Mouse (Mus musculus): Measurements from ENCODE around the gene Kpnb1. TPM values are rescaled to one million over a fixed set of nuclear protein-coding genes. Genes with fewer than 3 reads are reported as not detected.

The Kpnb1 gene
- polyA plus RNA-seq, 1 experiment from 2014 or later = 99.7 TPM

- Histone ChIP-seq H3K9ac (ENCODE audit: low read depth, low read length) (no peak overlapping the region), H3K9me3 (ENCODE audit: control insufficient read depth, low read length) (no peaks in the 10 kb centered on the region), H3K4me3 (ENCODE audit: low read depth, low read length) (no peak overlapping the region), H3K36me3 (ENCODE audit: control insufficient read depth, insufficient read depth, low read length) (no peaks in the 10 kb centered on the region), H3K27me3 (ENCODE audit: control insufficient read depth, insufficient read depth, low read length) (peaks cover 11% of the 10 kb centered on the region), H3K4me2 (replicated peaks; ENCODE audit: low read depth, low read length) (no peak overlapping the region), H3K27ac (ENCODE audit: low read depth, low read length) (no peak overlapping the region), H3K4me1 (replicated peaks; ENCODE audit: control insufficient read depth, insufficient read depth, low read length) (peaks cover 6% of the 10 kb centered on the region)
- no peak for ATAC-seq (ENCODE audit: low FRiP score)
- no peak for DNase-seq (ENCODE audit: low spot score)
- 85% methylated on average over 9 of the region's 9 CpGs for WGBS
These were observed 44.3 kb downstream of the Kpnb1 start for GRCm38 (mm10) chr11:97143196-97143900.

- DNase-seq (ENCODE audit: low spot score) (no peak), ATAC-seq (ENCODE audit: low FRiP score) (no peak)
- Histone ChIP-seq H3K9me3 (ENCODE audit: control insufficient read depth, low read length) (no peaks in the 10 kb centered on the region), H3K4me3 (ENCODE audit: low read depth, low read length) (no peak overlapping the region), H3K4me1 (replicated peaks; ENCODE audit: control insufficient read depth, insufficient read depth, low read length) (peaks cover 15% of the 10 kb centered on the region), H3K4me2 (replicated peaks; ENCODE audit: low read depth, low read length) (no peak overlapping the region), H3K27ac (ENCODE audit: low read depth, low read length) (no peak overlapping the region), H3K36me3 (ENCODE audit: control insufficient read depth, insufficient read depth, low read length) (no peaks in the 10 kb centered on the region), H3K9ac (ENCODE audit: low read depth, low read length) (no peak overlapping the region), H3K27me3 (ENCODE audit: control insufficient read depth, insufficient read depth, low read length) (peaks cover 15% of the 10 kb centered on the region)
- WGBS = 84% methylated on average over 8 of the region's 8 CpGs
These were observed 45.5 kb downstream of the Kpnb1 start for GRCm38 (mm10) chr11:97142159-97142608.

- no peak overlapping the region for H3K4me3 ChIP-seq (ENCODE audit: low read depth, low read length)
- 83% methylated on average over 4 of the region's 4 CpGs for WGBS
- H3K9me3 ChIP-seq (ENCODE audit: control insufficient read depth, low read length) = no peaks in the 10 kb centered on the region
- no peak for ATAC-seq (ENCODE audit: low FRiP score)
- H3K9ac ChIP-seq (ENCODE audit: low read depth, low read length) = no peak overlapping the region
- H3K4me2 ChIP-seq (replicated peaks; ENCODE audit: low read depth, low read length) = no peak overlapping the region
- peaks cover 15% of the 10 kb centered on the region for H3K4me1 ChIP-seq (replicated peaks; ENCODE audit: control insufficient read depth, insufficient read depth, low read length)
- H3K36me3 ChIP-seq (ENCODE audit: control insufficient read depth, insufficient read depth, low read length) = no peaks in the 10 kb centered on the region
- no peak for DNase-seq (ENCODE audit: low spot score)
- H3K27ac ChIP-seq (ENCODE audit: low read depth, low read length) = no peak overlapping the region
- peaks cover 15% of the 10 kb centered on the region for H3K27me3 ChIP-seq (ENCODE audit: control insufficient read depth, insufficient read depth, low read length)
These were observed 46.9 kb downstream of the Kpnb1 start for GRCm38 (mm10) chr11:97140811-97141210.

- DNase-seq (ENCODE audit: low spot score) (peak; percentile 33), ATAC-seq (ENCODE audit: low FRiP score) (peak; percentile 34; the same call in 1 of the 2 replicates)
- Histone ChIP-seq H3K36me3 (ENCODE audit: control insufficient read depth, insufficient read depth, low read length) (no peaks in the 10 kb centered on the region), H3K9me3 (ENCODE audit: control insufficient read depth, low read length) (no peaks in the 10 kb centered on the region), H3K4me3 (ENCODE audit: low read depth, low read length) (peak overlapping the region; percentile 49), H3K27me3 (ENCODE audit: control insufficient read depth, insufficient read depth, low read length) (peaks cover 15% of the 10 kb centered on the region), H3K27ac (ENCODE audit: low read depth, low read length) (0 out of 2 replicates have a peak overlapping the region, but pooled peaks have one; percentile 78), H3K4me2 (replicated peaks; ENCODE audit: low read depth, low read length) (peak overlapping the region; percentile 98), H3K9ac (ENCODE audit: low read depth, low read length) (peak overlapping the region; percentile 73), H3K4me1 (replicated peaks; ENCODE audit: control insufficient read depth, insufficient read depth, low read length) (peaks cover 15% of the 10 kb centered on the region)
- WGBS = 4% methylated on average over 15 of the region's 15 CpGs
These were observed 48.4 kb downstream of the Kpnb1 start for GRCm38 (mm10) chr11:97139256-97139655.

- no peaks in the 10 kb centered on the region for H3K36me3 ChIP-seq (ENCODE audit: control insufficient read depth, insufficient read depth, low read length)
- peaks cover 15% of the 10 kb centered on the region for H3K4me1 ChIP-seq (replicated peaks; ENCODE audit: control insufficient read depth, insufficient read depth, low read length)
- H3K9me3 ChIP-seq (ENCODE audit: control insufficient read depth, low read length) = no peaks in the 10 kb centered on the region
- peak; percentile 79 for ATAC-seq (ENCODE audit: low FRiP score)
- peak; percentile 65 for DNase-seq (ENCODE audit: low spot score)
- peak overlapping the region; percentile 98 for H3K4me2 ChIP-seq (replicated peaks; ENCODE audit: low read depth, low read length)
- H3K9ac ChIP-seq (ENCODE audit: low read depth, low read length) = peak overlapping the region; percentile 73
- WGBS = 3% methylated on average over 56 of the region's 69 CpGs
- H3K27me3 ChIP-seq (ENCODE audit: control insufficient read depth, insufficient read depth, low read length) = peaks cover 15% of the 10 kb centered on the region
- peak overlapping the region; percentile 78; the same call in 1 of the 2 replicates for H3K27ac ChIP-seq (ENCODE audit: low read depth, low read length)
- peak overlapping the region; percentile 49 for H3K4me3 ChIP-seq (ENCODE audit: low read depth, low read length)
These were observed 49.0 kb downstream of the Kpnb1 start for GRCm38 (mm10) chr11:97138554-97139226.

GRCm38 (mm10) chr11:97133270-97133669, 54.4 kb downstream of the Kpnb1 start:
- H3K4me2 ChIP-seq (replicated peaks; ENCODE audit: low read depth, low read length) = no peak overlapping the region
- no peak for ATAC-seq (ENCODE audit: low FRiP score)
- no peaks in the 10 kb centered on the region for H3K9me3 ChIP-seq (ENCODE audit: control insufficient read depth, low read length)
- no peaks in the 10 kb centered on the region for H3K36me3 ChIP-seq (ENCODE audit: control insufficient read depth, insufficient read depth, low read length)
- no peak overlapping the region for H3K27ac ChIP-seq (ENCODE audit: low read depth, low read length)
- peaks cover 8% of the 10 kb centered on the region; the same call in 1 of the 2 replicates for H3K27me3 ChIP-seq (ENCODE audit: control insufficient read depth, insufficient read depth, low read length)
- WGBS = 57% methylated on average over 5 of the region's 5 CpGs
- H3K4me3 ChIP-seq (ENCODE audit: low read depth, low read length) = no peak overlapping the region
- no peak for DNase-seq (ENCODE audit: low spot score)
- no peak overlapping the region for H3K9ac ChIP-seq (ENCODE audit: low read depth, low read length)
- H3K4me1 ChIP-seq (replicated peaks; ENCODE audit: control insufficient read depth, insufficient read depth, low read length) = peaks cover 8% of the 10 kb centered on the region

- Histone ChIP-seq H3K27me3 (ENCODE audit: control insufficient read depth, insufficient read depth, low read length) (peaks cover 7% of the 10 kb centered on the region; the same call in 1 of the 2 replicates), H3K4me1 (replicated peaks; ENCODE audit: control insufficient read depth, insufficient read depth, low read length) (no peaks in the 10 kb centered on the region), H3K27ac (ENCODE audit: low read depth, low read length) (no peak overlapping the region), H3K36me3 (ENCODE audit: control insufficient read depth, insufficient read depth, low read length) (no peaks in the 10 kb centered on the region), H3K9me3 (ENCODE audit: control insufficient read depth, low read length) (no peaks in the 10 kb centered on the region), H3K4me2 (replicated peaks; ENCODE audit: low read depth, low read length) (no peak overlapping the region), H3K9ac (ENCODE audit: low read depth, low read length) (no peak overlapping the region), H3K4me3 (ENCODE audit: low read depth, low read length) (no peak overlapping the region)
- no peak for DNase-seq (ENCODE audit: low spot score)
- no peak for ATAC-seq (ENCODE audit: low FRiP score)
- WGBS = 20% methylated on average over 6 of the region's 6 CpGs
These were observed 55.5 kb downstream of the Kpnb1 start for GRCm38 (mm10) chr11:97132185-97132584.

GRCm38 (mm10) chr11:97131683-97132082, 56.0 kb downstream of the Kpnb1 start:
- no peak for DNase-seq (ENCODE audit: low spot score)
- ATAC-seq (ENCODE audit: low FRiP score) = no peak
- Histone ChIP-seq H3K27ac (ENCODE audit: low read depth, low read length) (no peak overlapping the region), H3K36me3 (ENCODE audit: control insufficient read depth, insufficient read depth, low read length) (no peaks in the 10 kb centered on the region), H3K4me3 (ENCODE audit: low read depth, low read length) (no peak overlapping the region), H3K4me1 (replicated peaks; ENCODE audit: control insufficient read depth, insufficient read depth, low read length) (no peaks in the 10 kb centered on the region), H3K27me3 (ENCODE audit: control insufficient read depth, insufficient read depth, low read length) (peaks cover 7% of the 10 kb centered on the region; the same call in 1 of the 2 replicates), H3K4me2 (replicated peaks; ENCODE audit: low read depth, low read length) (no peak overlapping the region), H3K9me3 (ENCODE audit: control insufficient read depth, low read length) (no peaks in the 10 kb centered on the region), H3K9ac (ENCODE audit: low read depth, low read length) (no peak overlapping the region)
- WGBS = 79% methylated on average over 2 of the region's 2 CpGs

All from hindbrain, embryonic 11.5 days (tissue).